ENCODE assay signal across 19 mouse cellular contexts in genomic region chr7:144232132-144232706, GRCm38 (mm10).
DNase-seq lines count a peak whose midpoint lies in the region; ATAC-seq and TF ChIP-seq lines count a peak whose summit lies in the region.
"Had no signal": no experiment of that assay in that cellular context is flagged by ENCODE, and none has a peak within 500 bp of the region (broad histone marks: within the 10 kb centered on the region; RNA-seq: fewer than 3 reads in every experiment).

No protein-coding gene starts in this region.

- H3K4me2 ChIP-seq in midbrain, postnatal 0 days (ENCODE audit: low read depth, low read length, poor library complexity, severe bottlenecking) = no peak overlapping the region
- no peak overlapping the region for H3K4me2 ChIP-seq in forebrain, embryonic 11.5 days (ENCODE audit: low read depth, low read length, severe bottlenecking)
- H3K4me2 ChIP-seq in hindbrain, embryonic 16.5 days (ENCODE audit: low read length) = no peak overlapping the region
- H3K4me2 ChIP-seq in midbrain, embryonic 16.5 days (ENCODE audit: low read length) = no peak overlapping the region
- H3K4me2 ChIP-seq: limb, embryonic 12.5 days; liver, embryonic 12.5 days; lung, embryonic 14.5 days; stomach, embryonic 15.5 days had no signal

- H3K36me3 ChIP-seq in midbrain, embryonic 10.5 days = no peaks in the 10 kb centered on the region
- no peaks in the 10 kb centered on the region for H3K36me3 ChIP-seq in midbrain, postnatal 0 days (ENCODE audit: insufficient read depth, low read length)
- H3K36me3 ChIP-seq in forebrain, embryonic 11.5 days (ENCODE audit: control insufficient read depth, insufficient read depth, low read length) = no peaks in the 10 kb centered on the region
- H3K36me3 ChIP-seq in hindbrain, embryonic 16.5 days (ENCODE audit: control insufficient read depth, insufficient read depth, low read length) = no peaks in the 10 kb centered on the region
- H3K36me3 ChIP-seq in midbrain, embryonic 16.5 days (ENCODE audit: control insufficient read depth, insufficient read depth, low read length) = no peaks in the 10 kb centered on the region
- H3K36me3 ChIP-seq: limb, embryonic 12.5 days; liver, embryonic 12.5 days; stomach, embryonic 15.5 days had no signal

- no peak overlapping the region for H3K4me3 ChIP-seq in midbrain, embryonic 10.5 days
- H3K4me3 ChIP-seq in midbrain, postnatal 0 days (ENCODE audit: low read depth, low read length) = no peak overlapping the region
- no peak overlapping the region for H3K4me3 ChIP-seq in forebrain, embryonic 11.5 days (ENCODE audit: low read depth, low read length)
- H3K4me3 ChIP-seq in hindbrain, embryonic 16.5 days (ENCODE audit: low read length) = no peak overlapping the region
- no peak overlapping the region for H3K4me3 ChIP-seq in midbrain, embryonic 16.5 days (ENCODE audit: low read depth, low read length)
- H3K4me3 ChIP-seq: erythroblast, embryonic 14.5 days; limb, embryonic 12.5 days; liver, embryonic 12.5 days; stomach, embryonic 15.5 days had no signal

- ATAC-seq in midbrain, postnatal 0 days (ENCODE audit: low FRiP score) = no peak
- ATAC-seq in forebrain, embryonic 11.5 days (replicated peaks; ENCODE audit: low FRiP score) = peak; percentile 64
- ATAC-seq in hindbrain, embryonic 16.5 days = no peak
- ATAC-seq in midbrain, embryonic 16.5 days = 0 out of 2 replicates have a peak, but pooled peaks have one; percentile 40
- ATAC-seq in megakaryocyte-erythroid progenitor cell, adult 5-6 weeks (replicated peaks; ENCODE audit: low FRiP score, low TSS enrichment, poor library complexity, severe bottlenecking) = no peak
- ATAC-seq: intestine, embryonic 16.5 days; liver, embryonic 12.5 days had no signal

- WGBS in midbrain, embryonic 10.5 days = 66% methylated on average over 5 of the region's 5 CpGs
- 46% methylated on average over 5 of the region's 5 CpGs for WGBS in midbrain, postnatal 0 days
- 52% methylated on average over 5 of the region's 5 CpGs for WGBS in forebrain, embryonic 11.5 days
- WGBS in hindbrain, embryonic 16.5 days = 33% methylated on average over 5 of the region's 5 CpGs
- WGBS in midbrain, embryonic 16.5 days = 31% methylated on average over 5 of the region's 5 CpGs

- no peak overlapping the region for H3K9ac ChIP-seq in midbrain, postnatal 0 days (replicated peaks; ENCODE audit: low read length, poor library complexity, severe bottlenecking)
- no peak overlapping the region for H3K9ac ChIP-seq in forebrain, embryonic 11.5 days (ENCODE audit: low read length)
- H3K9ac ChIP-seq in hindbrain, embryonic 16.5 days (ENCODE audit: low read depth, low read length) = peak overlapping the region; percentile 13; the same call in 1 of the 2 replicates
- H3K9ac ChIP-seq in midbrain, embryonic 16.5 days (ENCODE audit: low read depth, low read length) = no peak overlapping the region
- H3K9ac ChIP-seq: limb, embryonic 12.5 days; liver, embryonic 12.5 days; lung, embryonic 14.5 days; stomach, embryonic 15.5 days had no signal

- no peaks in the 10 kb centered on the region for H3K27me3 ChIP-seq in midbrain, embryonic 10.5 days (ENCODE audit: low read depth, poor library complexity, severe bottlenecking)
- no peaks in the 10 kb centered on the region for H3K27me3 ChIP-seq in midbrain, postnatal 0 days (ENCODE audit: insufficient read depth, low read length)
- no peaks in the 10 kb centered on the region for H3K27me3 ChIP-seq in forebrain, embryonic 11.5 days (ENCODE audit: control insufficient read depth, insufficient read depth, low read length)
- H3K27me3 ChIP-seq in hindbrain, embryonic 16.5 days (replicated peaks; ENCODE audit: control insufficient read depth, insufficient read depth, low read length) = no peaks in the 10 kb centered on the region
- no peaks in the 10 kb centered on the region for H3K27me3 ChIP-seq in midbrain, embryonic 16.5 days (ENCODE audit: control insufficient read depth, insufficient read depth, low read depth, low read length)
- H3K27me3 ChIP-seq: limb, embryonic 12.5 days; liver, embryonic 12.5 days; stomach, embryonic 15.5 days had no signal

- DNase-seq in midbrain, embryonic 10.5 days (ENCODE audit: low spot score) = no peak
- DNase-seq in midbrain, postnatal 0 days (ENCODE audit: low spot score) = no peak
- DNase-seq in forebrain, embryonic 11.5 days (ENCODE audit: low spot score) = no peak
- DNase-seq in adrenal gland, postnatal 4 days (ENCODE audit: low spot score in 2 of 2) = no peak
- DNase-seq: cerebellum, adult 9-11 months; gastrocnemius, postnatal 14 days; lung, embryonic 14.5 days; lung, postnatal 36 days; right cerebral cortex, postnatal 25 days; thymus, adult 18-20 months; thymus, postnatal 4 days had no signal

- H3K9me3 ChIP-seq in midbrain, embryonic 10.5 days (replicated peaks) = no peaks in the 10 kb centered on the region
- no peaks in the 10 kb centered on the region for H3K9me3 ChIP-seq in midbrain, postnatal 0 days (ENCODE audit: low read length)
- H3K9me3 ChIP-seq in forebrain, embryonic 11.5 days (ENCODE audit: control insufficient read depth, low read length) = no peaks in the 10 kb centered on the region
- no peaks in the 10 kb centered on the region for H3K9me3 ChIP-seq in hindbrain, embryonic 16.5 days (ENCODE audit: control insufficient read depth, low read length)
- H3K9me3 ChIP-seq in midbrain, embryonic 16.5 days (replicated peaks; ENCODE audit: control insufficient read depth, low read length, poor library complexity, severe bottlenecking) = no peaks in the 10 kb centered on the region
- H3K9me3 ChIP-seq: limb, embryonic 12.5 days; liver, embryonic 12.5 days; stomach, embryonic 15.5 days had no signal

- no peak for TF ChIP-seq CTCF in midbrain, postnatal 0 days (IDR thresholded peaks at IDR 0.05)

- H3K4me1 ChIP-seq in midbrain, embryonic 10.5 days = peaks cover 43% of the 10 kb centered on the region
- 0 out of 2 replicates have a peak, but pooled peaks cover 3% of the 10 kb centered on the region for H3K4me1 ChIP-seq in midbrain, postnatal 0 days (ENCODE audit: insufficient read depth, low read length)
- peaks cover 9% of the 10 kb centered on the region; the same call in 1 of the 2 replicates for H3K4me1 ChIP-seq in forebrain, embryonic 11.5 days (replicated peaks; ENCODE audit: control insufficient read depth, insufficient read depth, low read length)
- peaks cover 11% of the 10 kb centered on the region for H3K4me1 ChIP-seq in hindbrain, embryonic 16.5 days (ENCODE audit: control insufficient read depth, insufficient read depth, low read depth, low read length)
- peaks cover 10% of the 10 kb centered on the region for H3K4me1 ChIP-seq in midbrain, embryonic 16.5 days (ENCODE audit: control insufficient read depth, insufficient read depth, low read length)
- H3K4me1 ChIP-seq: limb, embryonic 12.5 days; liver, embryonic 12.5 days; stomach, embryonic 15.5 days had no signal

- peak overlapping the region; percentile 60 for H3K27ac ChIP-seq in midbrain, embryonic 10.5 days (replicated peaks)
- no peak overlapping the region for H3K27ac ChIP-seq in midbrain, postnatal 0 days (ENCODE audit: low read depth, low read length)
- no peak overlapping the region for H3K27ac ChIP-seq in forebrain, embryonic 11.5 days (ENCODE audit: low read depth, low read length)
- no peak overlapping the region for H3K27ac ChIP-seq in hindbrain, embryonic 16.5 days (ENCODE audit: low read depth, low read length)
- H3K27ac ChIP-seq in midbrain, embryonic 16.5 days (ENCODE audit: low read length) = no peak overlapping the region
- H3K27ac ChIP-seq: limb, embryonic 12.5 days; liver, embryonic 12.5 days; stomach, embryonic 15.5 days had no signal

Comparison
In these comparisons a context has a peak if more than half of its experiments do, and no peak if none do; other contexts are left out.
1. ATAC-seq: peak in forebrain, embryonic 11.5 days (single experiment) and midbrain, embryonic 16.5 days (single experiment); none in midbrain, postnatal 0 days (single experiment), hindbrain, embryonic 16.5 days (single experiment) and megakaryocyte-erythroid progenitor cell, adult 5-6 weeks (single experiment).